Mouse (Mus musculus): ENCODE measurements around the gene Pitpnm2. TPM values are rescaled to one million over a fixed set of nuclear protein-coding genes. Genes with fewer than 3 reads are reported as not detected.

Pitpnm2 gene
- polyA plus RNA-seq, 1 experiment from 2014 or later: 5.1 TPM

- Histone ChIP-seq H3K27ac (no peak overlapping the region), H3K27me3 (replicated peaks) (no peaks in the 10 kb centered on the region), H3K4me2 (no peak overlapping the region), H3K9ac (no peak overlapping the region), H3K4me1 (peaks cover 30% of the 10 kb centered on the region), H3K36me3 (no peaks in the 10 kb centered on the region), H3K9me3 (no peaks in the 10 kb centered on the region), H3K4me3 (replicated peaks) (no peak overlapping the region)
- ATAC-seq (ENCODE audit: insufficient read depth, low FRiP score, low read depth): no peak
- WGBS: 91% methylated on average over 7 of the region's 7 CpGs
These were observed 4.7 kb downstream of the Pitpnm2 start for GRCm38 (mm10) chr5:124244885-124245284.

- Histone ChIP-seq H3K4me1 (peaks cover 30% of the 10 kb centered on the region), H3K27ac (no peak overlapping the region), H3K4me3 (replicated peaks) (no peak overlapping the region), H3K4me2 (no peak overlapping the region), H3K9me3 (no peaks in the 10 kb centered on the region), H3K36me3 (no peaks in the 10 kb centered on the region), H3K27me3 (replicated peaks) (no peaks in the 10 kb centered on the region), H3K9ac (no peak overlapping the region)
- WGBS: 94% methylated on average over 8 of the region's 8 CpGs
- no peak for ATAC-seq (ENCODE audit: insufficient read depth, low FRiP score, low read depth)
These were observed 5.1 kb downstream of the Pitpnm2 start for GRCm38 (mm10) chr5:124244449-124244848.

- Histone ChIP-seq H3K4me2 (no peak overlapping the region), H3K9me3 (no peaks in the 10 kb centered on the region), H3K36me3 (no peaks in the 10 kb centered on the region), H3K27me3 (replicated peaks) (no peaks in the 10 kb centered on the region), H3K27ac (no peak overlapping the region), H3K4me3 (replicated peaks) (no peak overlapping the region), H3K4me1 (peaks cover 24% of the 10 kb centered on the region; the same call in 1 of the 2 replicates), H3K9ac (no peak overlapping the region)
- ATAC-seq (ENCODE audit: insufficient read depth, low FRiP score, low read depth): no peak
- WGBS: 83% methylated on average over 9 of the region's 9 CpGs
These were observed 6.2 kb downstream of the Pitpnm2 start for GRCm38 (mm10) chr5:124243236-124243901.

GRCm38 (mm10) chr5:124241686-124242444, 7.7 kb downstream of the Pitpnm2 start:
- no peak overlapping the region for H3K27ac ChIP-seq
- no peak overlapping the region for H3K4me3 ChIP-seq (replicated peaks)
- no peak overlapping the region for H3K4me2 ChIP-seq
- H3K4me1 ChIP-seq: 0 out of 2 replicates have a peak, but pooled peaks cover 10% of the 10 kb centered on the region
- no peaks in the 10 kb centered on the region for H3K36me3 ChIP-seq
- no peaks in the 10 kb centered on the region for H3K27me3 ChIP-seq (replicated peaks)
- no peak overlapping the region for H3K9ac ChIP-seq
- 47% methylated on average over 10 of the region's 10 CpGs for WGBS
- H3K9me3 ChIP-seq: no peaks in the 10 kb centered on the region
- no peak for ATAC-seq (ENCODE audit: insufficient read depth, low FRiP score, low read depth)

- WGBS: 30% methylated on average over 22 of the region's 22 CpGs
- H3K4me1 ChIP-seq: 0 out of 2 replicates have a peak, but pooled peaks cover 10% of the 10 kb centered on the region
- no peak overlapping the region for H3K4me3 ChIP-seq (replicated peaks)
- H3K36me3 ChIP-seq: no peaks in the 10 kb centered on the region
- H3K27me3 ChIP-seq (replicated peaks): no peaks in the 10 kb centered on the region
- no peaks in the 10 kb centered on the region for H3K9me3 ChIP-seq
- H3K9ac ChIP-seq: no peak overlapping the region
- H3K27ac ChIP-seq: no peak overlapping the region
- no peak overlapping the region for H3K4me2 ChIP-seq
- no peak for ATAC-seq (ENCODE audit: insufficient read depth, low FRiP score, low read depth)
These were observed 8.5 kb downstream of the Pitpnm2 start for GRCm38 (mm10) chr5:124240841-124241685.

- Histone ChIP-seq H3K4me2 (no peak overlapping the region), H3K27ac (no peak overlapping the region), H3K4me1 (peaks cover 29% of the 10 kb centered on the region), H3K36me3 (no peaks in the 10 kb centered on the region), H3K9me3 (no peaks in the 10 kb centered on the region), H3K9ac (no peak overlapping the region), H3K27me3 (replicated peaks) (no peaks in the 10 kb centered on the region), H3K4me3 (replicated peaks) (no peak overlapping the region)
- ATAC-seq (ENCODE audit: insufficient read depth, low FRiP score, low read depth): no peak
- 72% methylated on average over 4 of the region's 4 CpGs for WGBS
These were observed 13.4 kb downstream of the Pitpnm2 start for GRCm38 (mm10) chr5:124236180-124236579.

GRCm38 (mm10) chr5:124234778-124235177, 14.8 kb downstream of the Pitpnm2 start:
- WGBS: 92% methylated on average over 6 of the region's 6 CpGs
- no peaks in the 10 kb centered on the region for H3K9me3 ChIP-seq
- no peak overlapping the region for H3K9ac ChIP-seq
- H3K4me1 ChIP-seq: peaks cover 22% of the 10 kb centered on the region
- no peaks in the 10 kb centered on the region for H3K36me3 ChIP-seq
- no peaks in the 10 kb centered on the region for H3K27me3 ChIP-seq (replicated peaks)
- no peak overlapping the region for H3K4me3 ChIP-seq (replicated peaks)
- 0 out of 2 replicates have a peak overlapping the region, but pooled peaks have one; percentile 27 for H3K27ac ChIP-seq
- no peak for ATAC-seq (ENCODE audit: insufficient read depth, low FRiP score, low read depth)
- no peak overlapping the region for H3K4me2 ChIP-seq

GRCm38 (mm10) chr5:124233874-124234661, 15.5 kb downstream of the Pitpnm2 start:
- H3K4me1 ChIP-seq: peaks cover 22% of the 10 kb centered on the region
- peak; percentile 40; the same call in 1 of the 2 replicates for ATAC-seq (ENCODE audit: insufficient read depth, low FRiP score, low read depth)
- no peak overlapping the region for H3K9ac ChIP-seq

GRCm38 (mm10) chr5:124233144-124233465, 16.5 kb downstream of the Pitpnm2 start:
- no peaks in the 10 kb centered on the region for H3K27me3 ChIP-seq (replicated peaks)
- no peak overlapping the region for H3K9ac ChIP-seq
- H3K27ac ChIP-seq: peak overlapping the region; percentile 51
- peaks cover 22% of the 10 kb centered on the region for H3K4me1 ChIP-seq
- WGBS: 71% methylated on average over 8 of the region's 8 CpGs
- peak overlapping the region; percentile 1; the same call in 1 of the 2 replicates for H3K4me2 ChIP-seq
- H3K4me3 ChIP-seq (replicated peaks): no peak overlapping the region
- H3K36me3 ChIP-seq: no peaks in the 10 kb centered on the region
- no peak for ATAC-seq (ENCODE audit: insufficient read depth, low FRiP score, low read depth)
- H3K9me3 ChIP-seq: no peaks in the 10 kb centered on the region

More at GRCm38 (mm10) chr5:124233874-124234661, 15.5 kb downstream of the Pitpnm2 start:
- no peak overlapping the region for H3K4me2 ChIP-seq
- H3K9me3 ChIP-seq: no peaks in the 10 kb centered on the region
- WGBS: 52% methylated on average over 12 of the region's 12 CpGs
- H3K27me3 ChIP-seq (replicated peaks): no peaks in the 10 kb centered on the region
- 0 out of 2 replicates have a peak overlapping the region, but pooled peaks have one; percentile 27 for H3K27ac ChIP-seq
- no peaks in the 10 kb centered on the region for H3K36me3 ChIP-seq
- no peak overlapping the region for H3K4me3 ChIP-seq (replicated peaks)

- 43% methylated on average over 18 of the region's 18 CpGs for WGBS
- no peaks in the 10 kb centered on the region for H3K27me3 ChIP-seq (replicated peaks)
- peak; percentile 71; the same call in 1 of the 2 replicates for ATAC-seq (ENCODE audit: insufficient read depth, low FRiP score, low read depth)
- peak overlapping the region; percentile 1; the same call in 1 of the 2 replicates for H3K4me2 ChIP-seq
- H3K4me1 ChIP-seq: peaks cover 22% of the 10 kb centered on the region
- peak overlapping the region; percentile 51 for H3K27ac ChIP-seq
- H3K9me3 ChIP-seq: no peaks in the 10 kb centered on the region
- no peaks in the 10 kb centered on the region for H3K36me3 ChIP-seq
- H3K4me3 ChIP-seq (replicated peaks): no peak overlapping the region
- H3K9ac ChIP-seq: no peak overlapping the region
These were observed 17.0 kb downstream of the Pitpnm2 start for GRCm38 (mm10) chr5:124232360-124233143.
